Mouse (Mus musculus): ENCODE data around the gene Mmadhc. TPM values are rescaled to one million over a fixed set of nuclear protein-coding genes. Genes with fewer than 3 reads are reported as not detected.

Gene Mmadhc
- polyA plus RNA-seq (2011; ENCODE audit: insufficient read length, low read depth, missing spikeins): 118 and 124 TPM in 2 replicates

DNA sequence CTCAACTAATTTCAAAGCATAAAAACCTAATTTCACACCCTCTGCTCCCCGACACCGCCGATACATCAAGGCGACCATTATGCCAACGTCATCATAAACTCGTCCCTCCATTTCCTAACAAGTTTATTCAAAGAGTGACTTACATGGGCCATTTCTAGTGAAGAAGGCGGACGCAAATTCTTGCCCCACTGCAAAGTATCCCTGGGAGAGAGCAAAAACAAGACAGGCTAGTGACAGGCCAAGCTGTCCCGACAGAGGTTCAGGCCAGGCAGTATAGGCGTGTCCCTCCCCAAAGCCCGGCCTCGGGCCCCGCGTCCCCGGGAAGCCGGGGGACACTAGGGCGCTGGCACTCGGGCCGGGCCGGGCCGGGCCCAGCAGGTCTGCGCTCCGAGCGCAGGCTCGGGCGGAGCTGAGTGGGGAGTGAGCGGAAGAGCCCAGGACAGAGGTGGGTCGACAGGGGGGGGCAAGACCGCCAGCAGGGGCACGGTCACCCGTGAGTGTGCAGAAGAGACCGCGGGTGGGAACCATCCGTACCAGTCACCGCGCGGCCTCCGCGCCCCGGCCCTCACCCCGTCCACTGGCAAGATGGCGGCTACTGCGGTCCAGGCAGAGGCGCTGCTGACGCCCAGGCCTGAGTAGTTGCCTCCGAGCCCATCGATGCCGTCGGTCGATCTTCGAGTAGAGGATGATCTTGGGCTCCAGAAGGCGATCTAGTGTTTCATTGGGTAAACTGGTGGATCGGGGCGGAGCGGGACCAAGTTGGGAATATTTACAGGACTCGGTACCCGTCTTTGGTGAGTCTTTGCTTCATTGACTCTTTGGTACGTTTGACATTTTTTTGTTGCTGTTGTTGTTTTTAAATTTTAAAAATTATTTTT, at the start of gene Mmadhc:
Mmadhc (minus strand) TSS at position 693 of the 878 bp plus-strand sequence.
- Histone ChIP-seq H3K4me1 (ENCODE audit: control insufficient read depth, insufficient read depth, low read length) (no peaks in the 10 kb centered on the region; the same call in none of the 2 replicates), H3K4me3 (ENCODE audit: insufficient read depth, low read length) (peak within 1 kb of the TSS; percentile 97), H3K27ac (ENCODE audit: insufficient read depth, low read length) (peak within 1 kb of the TSS; percentile 85)
- TF ChIP-seq CTCF (IDR thresholded peaks at IDR 0.05; ENCODE audit: borderline replicate concordance, insufficient read depth, low read length): no peak
- TF ChIP-seq POLR2A (IDR thresholded peaks at IDR 0.05; ENCODE audit: low read depth, low read length): peak; percentile 83

DNA sequence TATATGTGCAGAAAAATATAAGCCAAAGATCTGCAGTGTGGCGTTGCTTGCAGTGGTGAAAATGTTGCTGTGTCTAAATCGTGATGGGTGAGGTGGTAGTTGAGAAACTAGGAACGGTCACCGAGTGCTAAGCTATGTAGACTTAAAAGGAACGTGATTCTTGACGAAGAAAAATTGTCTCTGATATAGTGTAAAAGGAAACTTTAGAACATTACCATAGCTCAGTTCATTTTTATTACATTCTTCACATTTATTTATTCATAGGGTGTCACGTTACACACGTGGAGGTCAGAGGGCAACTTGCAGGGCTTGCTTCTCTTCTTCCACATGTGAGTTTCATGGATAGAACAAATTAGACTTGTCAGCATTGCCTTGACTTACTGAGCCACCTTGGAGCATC, 47.0 kb upstream of the Mmadhc start:
- H3K4me3 ChIP-seq (ENCODE audit: insufficient read depth, low read length): no peak overlapping the region

DNA sequence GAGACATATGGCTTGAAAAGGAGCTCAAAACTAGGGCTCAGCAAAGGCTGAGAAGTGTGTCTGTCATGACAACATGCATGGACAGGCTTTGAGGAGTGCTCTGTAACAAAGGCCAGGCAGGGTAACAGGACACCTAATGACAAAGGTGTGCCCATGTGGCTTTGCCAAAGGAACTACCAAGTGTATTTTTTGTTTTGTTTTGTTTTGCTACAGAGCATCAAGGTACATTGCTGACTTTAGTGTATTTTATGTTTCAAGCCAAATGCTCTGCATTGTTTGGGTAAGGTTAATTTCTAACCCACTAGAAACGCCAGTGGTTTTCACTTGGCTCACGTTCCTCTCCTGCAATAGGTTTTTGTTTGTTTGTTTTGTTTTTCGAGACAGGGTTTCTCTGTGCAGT, 42.5 kb upstream of the Mmadhc start:
- no peak overlapping the region for H3K27ac ChIP-seq (ENCODE audit: insufficient read depth, low read length)
- TF ChIP-seq POLR2A (IDR thresholded peaks at IDR 0.05; ENCODE audit: low read depth, low read length): no peak
- no peak for TF ChIP-seq CTCF (IDR thresholded peaks at IDR 0.05; ENCODE audit: borderline replicate concordance, insufficient read depth, low read length)

More for the DNA sequence above, 47.0 kb upstream of the Mmadhc start:
- H3K4me1 ChIP-seq (ENCODE audit: control insufficient read depth, insufficient read depth, low read length): no peaks in the 10 kb centered on the region
- TF ChIP-seq CTCF (IDR thresholded peaks at IDR 0.05; ENCODE audit: borderline replicate concordance, insufficient read depth, low read length) (no peak), POLR2A (IDR thresholded peaks at IDR 0.05; ENCODE audit: low read depth, low read length) (no peak)
- H3K27ac ChIP-seq (ENCODE audit: insufficient read depth, low read length): no peak overlapping the region

DNA sequence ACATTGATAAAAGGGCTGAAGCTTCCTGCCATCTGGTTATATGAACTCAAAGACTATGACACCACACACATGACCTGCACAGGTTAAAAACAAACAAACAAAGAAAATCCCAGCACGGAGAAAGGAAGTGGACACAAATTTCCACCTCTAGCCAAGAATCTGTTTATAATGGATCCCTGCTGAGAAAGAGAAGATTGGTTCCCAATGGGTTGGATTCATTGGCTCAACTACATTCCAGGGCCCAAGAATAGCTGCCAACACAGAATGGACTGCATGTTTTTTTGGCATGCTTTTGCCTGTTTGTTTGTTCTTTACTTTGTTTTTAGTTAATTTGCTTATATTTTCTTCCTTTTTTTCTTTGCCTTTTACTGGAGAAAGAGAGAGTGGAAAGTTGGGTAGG, 41.0 kb upstream of the Mmadhc start:
- H3K4me1 ChIP-seq (ENCODE audit: control insufficient read depth, insufficient read depth, low read length): no peaks in the 10 kb centered on the region
- TF ChIP-seq CTCF (IDR thresholded peaks at IDR 0.05; ENCODE audit: borderline replicate concordance, insufficient read depth, low read length) (no peak), POLR2A (IDR thresholded peaks at IDR 0.05; ENCODE audit: low read depth, low read length) (no peak)
- H3K27ac ChIP-seq (ENCODE audit: insufficient read depth, low read length): no peak overlapping the region
- H3K4me3 ChIP-seq (ENCODE audit: insufficient read depth, low read length): no peak overlapping the region

More for the DNA sequence above, 42.5 kb upstream of the Mmadhc start:
- Histone ChIP-seq H3K4me1 (ENCODE audit: control insufficient read depth, insufficient read depth, low read length) (no peaks in the 10 kb centered on the region), H3K4me3 (ENCODE audit: insufficient read depth, low read length) (no peak overlapping the region)

DNA sequence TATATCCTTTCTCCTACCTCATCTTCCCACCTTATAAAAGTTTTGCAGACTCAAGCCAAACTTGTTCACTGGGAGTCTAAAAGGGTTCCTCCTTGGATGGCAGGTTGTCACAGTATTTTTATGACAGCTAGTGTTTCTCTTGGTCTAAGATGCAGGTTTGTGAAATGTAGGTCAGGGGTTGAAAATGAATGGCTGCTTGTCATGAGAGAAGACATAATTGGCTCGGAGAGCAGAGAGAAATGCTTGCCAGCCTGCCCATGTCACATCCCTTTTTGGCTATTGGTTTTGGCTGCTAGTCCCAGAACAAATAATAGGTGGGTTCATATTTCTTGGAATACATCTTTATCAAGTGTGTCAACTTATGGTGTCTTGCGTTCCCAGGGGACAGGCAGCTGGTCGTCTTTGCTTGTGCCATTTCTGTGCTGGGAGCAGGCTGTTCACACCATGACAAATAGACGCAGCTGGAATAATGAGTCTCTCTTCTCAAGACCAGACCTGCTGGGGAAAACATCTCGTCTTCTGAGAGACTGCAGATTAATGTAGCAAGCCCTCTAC, 35.2 kb upstream of the Mmadhc start:
- H3K4me1 ChIP-seq (ENCODE audit: control insufficient read depth, insufficient read depth, low read length): no peaks in the 10 kb centered on the region
- H3K4me3 ChIP-seq (ENCODE audit: insufficient read depth, low read length): no peak overlapping the region
- TF ChIP-seq CTCF (IDR thresholded peaks at IDR 0.05; ENCODE audit: borderline replicate concordance, insufficient read depth, low read length): no peak
- no peak for TF ChIP-seq POLR2A (IDR thresholded peaks at IDR 0.05; ENCODE audit: low read depth, low read length)
- H3K27ac ChIP-seq (ENCODE audit: insufficient read depth, low read length): no peak overlapping the region

DNA sequence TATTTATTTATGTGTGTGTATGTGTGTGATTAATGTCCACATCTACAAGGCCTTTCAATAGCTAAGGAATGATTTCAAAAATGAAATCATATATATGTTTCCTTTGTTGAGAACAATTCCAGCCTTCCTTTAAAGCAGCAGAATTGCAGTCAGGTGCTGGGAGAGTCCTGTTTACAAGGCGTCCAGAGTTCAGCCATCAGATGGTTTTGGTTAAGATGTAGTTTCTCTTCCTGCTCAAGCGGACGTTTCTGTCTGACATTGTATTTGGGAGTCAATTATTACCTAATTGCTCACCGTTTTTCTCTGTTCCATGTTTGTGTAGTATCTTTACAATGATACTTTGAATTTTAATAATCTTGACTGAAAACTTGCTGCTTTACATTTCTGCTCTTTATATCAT, 31.6 kb upstream of the Mmadhc start:
- TF ChIP-seq POLR2A (IDR thresholded peaks at IDR 0.05; ENCODE audit: low read depth, low read length) (no peak), CTCF (IDR thresholded peaks at IDR 0.05; ENCODE audit: borderline replicate concordance, insufficient read depth, low read length) (no peak)
- H3K4me3 ChIP-seq (ENCODE audit: insufficient read depth, low read length): no peak overlapping the region
- H3K27ac ChIP-seq (ENCODE audit: insufficient read depth, low read length): no peak overlapping the region
- no peaks in the 10 kb centered on the region for H3K4me1 ChIP-seq (ENCODE audit: control insufficient read depth, insufficient read depth, low read length)

DNA sequence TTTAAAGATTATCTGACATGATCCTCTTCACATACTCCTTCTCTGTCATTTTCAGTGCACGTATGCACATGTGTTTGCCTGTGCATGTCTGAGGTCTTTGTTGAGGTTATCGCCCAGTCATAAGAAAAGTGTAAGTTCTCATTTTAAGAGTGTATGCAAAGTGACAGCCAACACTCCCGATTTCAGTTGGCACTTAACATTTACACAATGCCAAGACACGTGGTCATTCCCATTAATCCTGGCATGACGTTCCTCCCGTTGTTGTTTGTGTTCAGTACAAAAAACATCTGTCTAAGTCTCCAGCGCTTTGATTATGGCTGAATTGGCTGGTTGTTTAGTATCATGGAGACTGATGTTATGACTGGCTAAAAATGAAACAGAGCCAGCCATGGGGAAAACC, 28.2 kb upstream of the Mmadhc start:
- TF ChIP-seq CTCF (IDR thresholded peaks at IDR 0.05; ENCODE audit: borderline replicate concordance, insufficient read depth, low read length) (no peak), POLR2A (IDR thresholded peaks at IDR 0.05; ENCODE audit: low read depth, low read length) (no peak)
- Histone ChIP-seq H3K4me3 (ENCODE audit: insufficient read depth, low read length) (no peak overlapping the region), H3K4me1 (ENCODE audit: control insufficient read depth, insufficient read depth, low read length) (no peaks in the 10 kb centered on the region), H3K27ac (ENCODE audit: insufficient read depth, low read length) (no peak overlapping the region)

DNA sequence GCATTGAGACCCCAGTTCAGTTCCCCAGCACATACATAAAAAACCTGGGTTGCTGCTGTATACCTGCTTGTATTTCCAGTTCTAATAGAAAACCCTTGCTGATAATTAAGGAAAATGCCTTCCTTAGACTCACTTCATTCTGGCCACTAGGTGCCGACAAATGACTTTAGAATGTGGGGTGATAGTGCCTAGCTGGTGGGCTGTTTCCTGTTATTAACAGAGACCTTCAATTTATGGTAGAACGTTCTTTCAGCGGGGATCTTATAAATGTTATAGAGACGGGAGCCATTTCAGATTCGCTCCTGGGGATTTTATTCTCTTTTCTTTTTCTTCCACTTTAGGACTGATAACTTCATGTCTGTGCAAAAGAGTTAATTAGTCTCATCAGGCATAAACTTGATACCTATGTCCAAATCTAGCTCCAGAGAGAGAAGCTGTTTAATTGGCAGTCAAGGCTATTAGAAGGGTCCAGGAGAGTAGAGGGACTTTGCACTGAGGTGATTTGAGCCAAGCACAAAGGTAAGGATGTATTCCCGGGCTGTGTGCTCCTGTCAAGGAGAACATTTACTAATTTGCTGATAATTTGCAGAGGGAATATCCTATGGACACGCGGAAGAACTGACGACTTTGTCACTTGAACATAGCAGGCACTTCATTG, 10.2 kb upstream of the Mmadhc start:
- Histone ChIP-seq H3K27ac (ENCODE audit: insufficient read depth, low read length) (no peak overlapping the region), H3K4me1 (ENCODE audit: control insufficient read depth, insufficient read depth, low read length) (peaks cover 2% of the 10 kb centered on the region; the same call in 1 of the 2 replicates), H3K4me3 (ENCODE audit: insufficient read depth, low read length) (no peak overlapping the region)
- TF ChIP-seq CTCF (IDR thresholded peaks at IDR 0.05; ENCODE audit: borderline replicate concordance, insufficient read depth, low read length) (no peak), POLR2A (IDR thresholded peaks at IDR 0.05; ENCODE audit: low read depth, low read length) (no peak)

DNA sequence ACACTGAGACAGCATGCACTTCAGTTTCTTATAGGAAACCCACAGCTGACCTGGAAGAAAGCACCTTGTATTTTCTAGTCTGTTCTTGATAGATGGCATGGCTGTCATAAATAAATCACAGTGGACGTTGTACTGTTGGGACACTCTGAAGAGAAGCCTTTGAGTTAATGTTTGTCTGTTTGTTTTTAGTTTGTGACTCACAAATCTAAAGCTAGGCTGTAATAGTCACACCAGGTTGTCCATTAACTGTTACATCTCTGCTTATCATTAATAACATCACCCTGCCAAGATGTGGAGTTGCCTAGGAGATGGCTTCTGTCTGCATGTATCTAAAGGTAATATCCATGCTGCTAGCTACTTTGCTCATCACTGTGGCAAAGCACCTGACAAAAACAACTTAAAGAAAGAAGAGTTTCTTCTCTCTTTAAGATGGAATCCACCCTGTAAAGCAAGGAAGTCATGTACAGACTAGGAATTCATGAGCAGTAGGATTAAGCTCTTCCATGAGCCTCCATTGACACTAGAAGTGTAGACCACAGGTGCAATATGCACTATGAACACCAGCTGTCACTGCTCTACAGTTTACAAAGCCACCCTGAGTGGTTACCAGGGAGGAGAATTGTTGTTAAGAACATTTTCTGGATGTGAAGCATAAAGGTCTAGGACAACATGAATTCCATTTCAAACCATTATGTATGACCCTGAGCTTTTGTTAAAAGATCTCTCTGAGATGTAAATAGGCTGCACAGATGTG, 8.4 kb upstream of the Mmadhc start:
- Histone ChIP-seq H3K4me3 (ENCODE audit: insufficient read depth, low read length) (no peak overlapping the region), H3K4me1 (ENCODE audit: control insufficient read depth, insufficient read depth, low read length) (peaks cover 2% of the 10 kb centered on the region; the same call in 1 of the 2 replicates), H3K27ac (ENCODE audit: insufficient read depth, low read length) (no peak overlapping the region)
- no peak for TF ChIP-seq CTCF (IDR thresholded peaks at IDR 0.05; ENCODE audit: borderline replicate concordance, insufficient read depth, low read length)
- TF ChIP-seq POLR2A (IDR thresholded peaks at IDR 0.05; ENCODE audit: low read depth, low read length): no peak
